Mouse (Mus musculus) lung, embryonic 16.5 days (tissue): ENCODE results near the gene Nrde2. TPM values are rescaled to one million over a fixed set of nuclear protein-coding genes. Genes with fewer than 3 reads are reported as not detected.

Experiments used
- ATAC-seq: fragments of 200-750 bp; cut with Nextera tagmentation; 2 replicates; pipeline ENCODE4 v1.8.0; 2017; ENCODE audit warnings: low read depth, mild to moderate bottlenecking, moderate library complexity
- H3K27ac ChIP-seq: fragments of 300-500 bp; sonication (generic); 2 replicates; pipeline ENCODE4 v1.5.1; 2014; ENCODE audit warnings: mild to moderate bottlenecking, control low read depth, low read length
- H3K27me3 ChIP-seq: fragments of 300-500 bp; sonication (generic); 2 replicates; pipeline ENCODE4 v1.6.1; 2014; ENCODE audit warnings: low read depth, low read length, mixed read lengths; ENCODE audit not compliant: control insufficient read depth, insufficient read depth
- H3K36me3 ChIP-seq: fragments of 300-500 bp; sonication (generic); 2 replicates; pipeline ENCODE4 v1.6.1; 2014; ENCODE audit warnings: low read length; ENCODE audit not compliant: control insufficient read depth, insufficient read depth
- H3K4me1 ChIP-seq: fragments of 300-500 bp; sonication (generic); replicated peaks from 2 replicates; pipeline ENCODE4 v1.6.1; 2014; ENCODE audit warnings: low read length, mixed read lengths; ENCODE audit not compliant: control insufficient read depth, insufficient read depth
- H3K4me2 ChIP-seq: fragments of 300-500 bp; sonication (generic); 2 replicates; pipeline ENCODE4 v1.6.1; 2014; ENCODE audit warnings: low read depth, low read length, control low read depth
- H3K4me3 ChIP-seq: fragments of 300-500 bp; sonication (generic); 2 replicates; pipeline ENCODE4 v1.5.1; 2014; ENCODE audit warnings: mild to moderate bottlenecking, low read length, control low read depth
- H3K9ac ChIP-seq: fragments of 300-500 bp; sonication (generic); 2 replicates; pipeline ENCODE4 v1.6.1; 2014; ENCODE audit warnings: low read length, control low read depth
- H3K9me3 ChIP-seq: fragments of 300-500 bp; sonication (generic); 2 replicates; pipeline ENCODE4 v1.6.1; 2016; ENCODE audit warnings: low read length; ENCODE audit not compliant: control insufficient read depth
- WGBS: fragments of 180-500 bp; shearing (Covaris S2); extraction: QIAGEN DNeasy Blood & Tissue Kit; methylation state at CpG from one replicate; pipeline ENCODE4 v1.1.7; 2014; 5-methylcytosine and 5-hydroxymethylcytosine counted together
- polyA plus RNA-seq: library from polyadenylated mRNA; unstranded; fragments of >200 nt; fragmentation: Nextera tagmentation; extraction: Ambion mirVana; gene quantifications from 2 replicates; pipeline ENCODE4 v1.2.1, GENCODE M21; 2015

Gene Nrde2
- polyA plus RNA-seq, 1 experiment from 2014 or later: 13.2 TPM

- Histone ChIP-seq H3K27me3 (no peaks in the 10 kb centered on the region), H3K4me3 (no peak overlapping the region), H3K27ac (no peak overlapping the region), H3K9ac (no peak overlapping the region), H3K4me2 (no peak overlapping the region), H3K9me3 (no peaks in the 10 kb centered on the region), H3K36me3 (peaks cover 29% of the 10 kb centered on the region), H3K4me1 (peaks cover 16% of the 10 kb centered on the region)
- no peak for ATAC-seq
- WGBS: 89% methylated on average over 9 of the region's 9 CpGs
Measured at GRCm38 (mm10) chr12:100131167-100131566, 28.3 kb downstream of the Nrde2 start.

- ATAC-seq: no peak
- H3K27ac ChIP-seq: peak overlapping the region; percentile 90
- no peaks in the 10 kb centered on the region for H3K27me3 ChIP-seq
- no peaks in the 10 kb centered on the region for H3K9me3 ChIP-seq
- H3K36me3 ChIP-seq: peaks cover 39% of the 10 kb centered on the region
- no peak overlapping the region for H3K4me2 ChIP-seq
- H3K4me3 ChIP-seq: no peak overlapping the region
- H3K4me1 ChIP-seq: peaks cover 16% of the 10 kb centered on the region
- peak overlapping the region; percentile 15; the same call in 1 of the 2 replicates for H3K9ac ChIP-seq
- WGBS: 50% methylated on average over 8 of the region's 8 CpGs
Measured at GRCm38 (mm10) chr12:100128961-100129360, 30.5 kb downstream of the Nrde2 start.

GRCm38 (mm10) chr12:100128522-100128921 is 30.9 kb downstream of the Nrde2 start:
- Histone ChIP-seq H3K27ac (peak overlapping the region; percentile 90), H3K9ac (0 out of 2 replicates have a peak overlapping the region, but pooled peaks have one; percentile 2), H3K4me2 (no peak overlapping the region), H3K4me1 (peaks cover 16% of the 10 kb centered on the region), H3K4me3 (no peak overlapping the region), H3K27me3 (no peaks in the 10 kb centered on the region), H3K36me3 (peaks cover 39% of the 10 kb centered on the region), H3K9me3 (no peaks in the 10 kb centered on the region)
- WGBS: 47% methylated on average over 6 of the region's 6 CpGs
- peak; percentile 15 for ATAC-seq

DNA sequence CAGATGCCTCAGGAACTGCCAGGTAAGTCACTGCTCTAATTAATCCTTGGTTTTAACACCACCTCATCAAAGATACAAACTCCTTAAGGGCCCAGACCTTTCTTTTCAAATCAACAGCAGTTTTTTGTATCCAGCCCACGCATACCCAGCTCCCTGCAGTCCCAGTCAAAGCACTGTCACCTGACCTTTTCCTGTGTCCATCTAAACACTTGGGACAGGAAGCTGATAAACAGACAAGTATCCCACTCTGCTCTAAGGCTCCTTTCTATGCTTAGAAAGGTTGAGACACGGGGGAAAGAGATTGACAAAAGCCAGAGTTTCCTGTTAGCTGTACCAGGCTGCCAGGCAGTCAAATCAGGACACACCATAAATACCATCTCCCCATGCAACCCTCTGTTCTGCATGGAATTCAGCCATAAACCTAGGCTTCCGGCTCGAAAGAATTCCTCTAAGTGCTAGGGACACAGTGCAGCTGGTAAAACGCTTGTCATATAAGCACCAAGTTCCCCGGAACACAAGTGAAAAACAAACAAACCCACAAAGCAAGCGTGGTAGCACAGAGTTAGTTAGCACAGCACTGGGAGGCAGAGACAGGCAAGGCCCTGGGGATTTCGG is 31.5 kb downstream of the Nrde2 start:
- Histone ChIP-seq H3K4me1 (peaks cover 16% of the 10 kb centered on the region), H3K9me3 (no peaks in the 10 kb centered on the region), H3K9ac (no peak overlapping the region), H3K27ac (peak overlapping the region; percentile 90), H3K4me3 (no peak overlapping the region), H3K27me3 (no peaks in the 10 kb centered on the region), H3K36me3 (peaks cover 43% of the 10 kb centered on the region), H3K4me2 (peak overlapping the region; percentile 19; the same call in 1 of the 2 replicates)
- ATAC-seq: peak; percentile 89
- WGBS: 19% methylated on average over 8 of the region's 8 CpGs

GRCm38 (mm10) chr12:100126968-100127865 is 32.2 kb downstream of the Nrde2 start:
- H3K4me3 ChIP-seq: no peak overlapping the region
- ATAC-seq: peak; percentile 91
- no peaks in the 10 kb centered on the region for H3K27me3 ChIP-seq
- H3K4me2 ChIP-seq: no peak overlapping the region
- no peaks in the 10 kb centered on the region for H3K9me3 ChIP-seq
- WGBS: 58% methylated on average over 17 of the region's 17 CpGs
- H3K36me3 ChIP-seq: peaks cover 43% of the 10 kb centered on the region
- H3K4me1 ChIP-seq: peaks cover 16% of the 10 kb centered on the region
- H3K27ac ChIP-seq: peak overlapping the region; percentile 90
- H3K9ac ChIP-seq: no peak overlapping the region

DNA sequence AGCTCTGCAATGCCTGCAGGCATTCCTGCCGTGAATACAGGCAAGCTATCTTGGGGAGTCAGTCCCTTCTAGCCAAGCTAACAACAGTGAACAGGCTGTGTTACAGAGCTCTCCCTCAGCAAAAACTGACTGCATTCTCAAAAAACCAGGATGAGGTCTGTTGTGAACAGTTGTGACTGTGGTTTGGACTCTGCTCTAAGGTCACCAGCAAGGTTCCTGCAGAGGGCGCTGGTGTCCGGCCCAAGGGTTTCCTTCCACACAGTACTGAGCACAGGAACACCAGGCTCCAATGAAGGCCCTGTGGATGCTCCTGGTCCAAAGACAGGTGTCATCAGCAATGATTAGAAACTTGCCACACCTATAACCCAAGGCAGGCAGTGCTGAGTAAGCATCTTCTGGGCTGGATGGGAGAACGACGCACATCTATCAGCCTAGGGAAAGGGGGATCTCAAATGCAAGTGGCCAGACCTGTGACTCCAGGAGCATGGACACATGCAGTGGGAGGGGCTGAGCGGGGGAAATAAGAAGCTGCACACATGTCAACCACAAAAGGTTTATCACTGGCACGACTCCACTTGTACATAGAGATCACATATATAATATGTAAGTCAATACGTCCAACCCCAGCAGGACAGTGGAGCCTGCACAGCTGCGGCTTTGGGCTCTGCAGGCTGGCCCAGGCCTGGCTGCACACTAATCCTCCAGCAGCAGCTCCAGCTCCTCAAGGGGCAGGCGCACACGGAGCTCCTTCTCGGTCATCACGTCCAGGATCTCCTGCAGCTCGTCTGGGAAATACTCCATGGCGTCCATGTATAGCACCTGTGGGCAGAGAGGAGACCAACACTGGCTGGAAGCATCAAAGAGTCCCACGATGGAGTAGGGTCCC is 34.3 kb downstream of the Nrde2 start:
- Histone ChIP-seq H3K4me1 (peaks cover 16% of the 10 kb centered on the region), H3K27me3 (no peaks in the 10 kb centered on the region), H3K4me2 (no peak overlapping the region), H3K9me3 (no peaks in the 10 kb centered on the region), H3K4me3 (no peak overlapping the region), H3K27ac (no peak overlapping the region), H3K9ac (no peak overlapping the region), H3K36me3 (peaks cover 50% of the 10 kb centered on the region)
- 73% methylated on average over 16 of the region's 16 CpGs for WGBS
- no peak for ATAC-seq

DNA sequence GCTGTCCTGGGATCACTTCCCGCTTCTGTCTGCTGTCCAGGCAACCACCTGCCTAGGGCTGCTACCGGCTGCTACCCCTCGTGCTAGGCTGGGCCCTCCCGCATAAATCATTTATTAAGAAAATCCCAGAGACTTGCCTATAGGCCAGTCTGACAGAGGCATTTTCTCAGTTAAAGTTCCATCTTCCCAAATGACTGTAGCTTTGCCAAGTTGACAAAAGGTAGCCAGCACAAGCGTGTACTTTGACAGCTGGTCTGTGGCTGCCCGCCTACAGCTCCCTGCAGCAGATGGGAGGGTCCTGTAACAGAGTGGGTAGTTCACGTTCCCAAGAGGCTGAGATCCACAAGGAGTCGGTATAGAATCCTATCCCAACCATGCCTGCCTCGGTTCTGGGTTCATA is 36.0 kb downstream of the Nrde2 start:
- WGBS: 78% methylated on average over 9 of the region's 9 CpGs
- Histone ChIP-seq H3K27ac (no peak overlapping the region), H3K4me1 (peaks cover 10% of the 10 kb centered on the region), H3K27me3 (no peaks in the 10 kb centered on the region), H3K9me3 (no peaks in the 10 kb centered on the region), H3K4me3 (no peak overlapping the region), H3K9ac (no peak overlapping the region), H3K36me3 (peaks cover 63% of the 10 kb centered on the region), H3K4me2 (no peak overlapping the region)
- no peak for ATAC-seq

DNA sequence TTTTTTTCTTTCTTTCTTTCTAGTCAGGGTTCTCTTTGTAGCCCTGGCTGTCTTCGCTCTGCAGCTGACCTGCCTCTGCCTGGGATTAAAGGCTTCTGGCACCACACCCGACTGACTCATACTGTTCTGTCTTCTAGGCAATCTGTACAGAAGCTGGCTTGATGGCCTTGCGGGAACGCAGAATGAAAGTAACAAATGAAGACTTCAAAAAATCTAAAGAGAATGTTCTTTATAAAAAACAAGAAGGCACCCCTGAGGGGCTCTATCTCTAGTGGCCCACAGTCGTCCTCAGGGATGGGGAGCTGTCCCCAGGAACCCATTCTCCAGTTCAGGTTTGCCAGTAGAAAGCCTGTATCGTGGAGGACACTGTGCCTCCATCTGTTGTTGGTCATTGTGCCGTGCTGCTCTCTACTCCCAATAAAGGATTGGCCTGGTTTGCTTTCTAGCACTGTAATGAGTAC is 36.5 kb downstream of the Nrde2 start:
- no peak overlapping the region for H3K9ac ChIP-seq
- ATAC-seq: no peak
- H3K36me3 ChIP-seq: peaks cover 68% of the 10 kb centered on the region
- 83% methylated on average over 7 of the region's 7 CpGs for WGBS
- no peak overlapping the region for H3K4me2 ChIP-seq
- no peak overlapping the region for H3K4me3 ChIP-seq
- peaks cover 5% of the 10 kb centered on the region for H3K4me1 ChIP-seq
- H3K27me3 ChIP-seq: no peaks in the 10 kb centered on the region
- H3K9me3 ChIP-seq: no peaks in the 10 kb centered on the region
- no peak overlapping the region for H3K27ac ChIP-seq
